Mouse (Mus musculus): ENCODE data around the gene Gng7. TPM values are rescaled to one million over a fixed set of nuclear protein-coding genes. Genes with fewer than 3 reads are reported as not detected.
"Not testable (repeated sequence)": the region's sequence is repeated elsewhere in the genome, so short reads cannot be mapped to it uniquely, and the experiment has no call there.

The Gng7 gene
- total RNA-seq, 2 experiments from 2014 or later, result 0.57 to 0.64 TPM

DNA sequence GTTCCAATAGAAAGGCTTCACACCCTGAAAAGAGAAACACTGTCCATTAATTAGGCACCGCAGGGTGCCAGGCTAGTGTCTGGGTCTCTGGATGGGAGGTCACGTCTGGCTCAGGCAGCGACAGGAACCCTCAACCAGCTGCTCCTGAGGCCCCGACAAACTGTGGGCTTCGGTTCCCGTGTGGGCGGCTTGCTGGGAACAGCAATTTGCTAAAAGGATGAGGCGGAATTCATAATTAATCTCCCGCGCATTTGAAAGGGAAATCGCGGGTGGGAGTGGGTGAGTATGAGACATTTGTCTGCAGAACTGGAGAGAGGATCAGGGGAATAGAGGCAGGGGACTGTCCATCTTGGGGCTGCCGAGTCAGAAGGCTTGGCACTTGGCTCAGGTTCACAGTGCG, 16.7 kb downstream of the Gng7 start:
- intact Hi-C loops (cut with DNase I), result loop anchor here (2.0 to 5.0 kb wide), 2 partner anchors 85 to 181 kb away; no protein-coding TSS in a partner anchor
- DNase-seq, result no peak

DNA sequence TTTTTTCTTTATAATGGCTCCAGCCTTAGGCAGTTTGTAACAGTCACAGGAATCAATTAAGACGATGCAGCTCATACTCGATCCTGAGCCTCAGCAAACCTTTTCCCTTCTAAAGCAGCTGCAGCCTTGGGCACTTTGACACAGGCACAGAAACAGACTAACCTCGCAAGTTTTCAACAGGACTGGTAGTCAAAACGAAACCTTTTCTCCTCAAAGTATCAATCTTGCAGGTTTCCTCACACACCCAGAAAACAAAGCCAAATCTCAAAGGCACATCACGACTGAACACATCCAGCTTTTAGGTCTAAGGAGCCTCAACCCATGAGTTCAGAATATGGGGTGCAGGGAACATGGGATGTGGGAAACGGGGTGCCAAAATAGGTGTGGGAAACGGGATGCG, 17.4 kb downstream of the Gng7 start:
- intact Hi-C loops (cut with DNase I), result loop anchor here (5.0 kb wide), 1 partner anchor 180 kb away; no protein-coding TSS in a partner anchor
- DNase-seq, result no peak

DNA sequence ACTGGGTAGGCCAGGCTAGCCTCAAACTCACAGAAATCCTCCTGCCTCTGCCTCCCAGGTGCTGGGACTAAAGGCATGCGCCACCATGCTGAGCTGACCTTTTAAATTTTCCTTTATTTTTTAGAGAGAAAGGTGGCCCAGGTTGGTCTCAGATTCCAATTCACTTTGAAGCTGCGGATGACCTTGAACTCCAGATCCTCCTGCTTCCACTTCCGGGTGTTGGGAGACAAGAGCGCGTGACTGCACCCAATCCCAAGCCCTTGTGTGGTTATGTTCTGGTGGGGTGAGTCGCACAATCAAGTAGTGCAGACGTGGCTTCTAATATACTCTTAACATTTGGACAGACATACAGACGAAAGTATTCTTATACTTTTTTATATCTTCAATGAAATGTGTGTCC, 18.2 kb downstream of the Gng7 start:
- no peak for DNase-seq
- intact Hi-C loops (cut with DNase I), result loop anchor here (5.0 kb wide), 1 partner anchor 179 kb away; no protein-coding TSS in a partner anchor

DNA sequence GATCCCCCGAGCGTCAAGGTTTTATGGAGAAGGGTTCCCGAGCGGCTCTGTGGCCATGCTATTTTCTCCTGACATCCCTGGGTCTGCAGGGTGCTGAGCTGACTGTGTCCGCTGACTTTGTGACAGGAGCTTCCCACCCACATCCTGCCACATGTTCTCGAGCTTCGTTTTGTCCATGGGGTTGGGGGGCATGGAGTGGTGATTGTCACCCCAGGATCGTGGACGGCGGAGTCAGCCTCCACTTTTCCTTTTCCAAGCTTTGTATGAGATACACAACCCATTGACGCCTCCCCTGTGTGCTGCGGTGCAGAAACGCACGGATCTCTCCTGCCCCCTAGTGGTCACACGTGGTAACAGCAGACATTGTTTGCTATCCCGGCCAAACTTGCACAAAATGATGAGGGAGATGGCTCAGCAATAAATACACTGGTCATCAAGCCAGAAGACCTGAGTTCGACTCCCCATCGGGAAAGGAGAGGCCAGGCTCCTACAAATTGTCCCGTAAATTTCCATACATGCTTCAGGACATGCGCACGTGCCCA, 19.6 kb downstream of the Gng7 start:
- DNase-seq, result peak; percentile 64 to 76
- intact Hi-C loops (cut with DNase I), result loop anchor here (2.0 to 5.0 kb wide), 2 partner anchors 68 to 178 kb away; no protein-coding TSS in a partner anchor

DNA sequence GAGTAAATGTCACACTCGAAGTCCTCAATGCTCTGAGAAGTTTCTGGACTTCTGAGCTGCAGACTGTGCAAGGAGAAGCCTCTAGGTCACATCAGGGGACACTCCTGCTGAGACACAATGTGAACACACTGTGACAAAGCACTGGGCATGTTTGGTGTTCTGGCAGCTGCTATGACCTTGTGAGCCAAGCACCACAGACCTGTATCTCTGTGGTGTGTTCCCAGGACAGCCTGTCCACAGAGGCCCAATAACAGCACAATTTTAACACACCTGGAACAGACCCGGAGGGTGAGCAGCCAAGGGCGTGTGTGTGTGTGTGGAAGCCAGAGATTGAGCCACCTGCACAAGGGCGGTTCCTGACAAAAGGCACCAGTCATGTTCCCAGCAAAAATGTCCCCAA, 20.1 kb downstream of the Gng7 start:
- intact Hi-C loops (cut with DNase I), result loop anchor here (2.0 to 5.0 kb wide), 4 partner anchors 37 to 247 kb away; no protein-coding TSS in a partner anchor
- no peak for DNase-seq

DNA sequence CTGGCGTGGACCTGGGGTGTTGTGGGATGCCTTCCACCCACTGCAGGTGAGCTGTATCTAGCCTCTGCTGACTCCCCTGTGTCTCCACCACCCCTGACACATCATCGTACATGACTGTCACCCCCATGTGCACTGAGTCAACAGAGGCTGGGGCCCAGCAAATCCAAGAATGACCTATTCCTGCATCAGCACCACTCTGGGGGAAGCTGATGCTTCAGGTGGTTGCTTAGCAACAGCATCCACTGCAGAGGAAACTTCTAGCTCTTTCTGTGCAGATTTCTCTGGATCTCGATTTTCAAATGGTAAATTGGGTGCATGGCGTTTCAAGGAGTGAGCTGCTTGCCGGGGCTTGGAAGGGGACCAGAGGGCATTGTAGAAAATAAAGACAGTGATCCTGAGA, 21.5 kb downstream of the Gng7 start:
- no peak for DNase-seq
- intact Hi-C loops (cut with DNase I), result loop anchor here (2.0 to 5.0 kb wide), 3 partner anchors 36 to 246 kb away; no protein-coding TSS in a partner anchor

DNA sequence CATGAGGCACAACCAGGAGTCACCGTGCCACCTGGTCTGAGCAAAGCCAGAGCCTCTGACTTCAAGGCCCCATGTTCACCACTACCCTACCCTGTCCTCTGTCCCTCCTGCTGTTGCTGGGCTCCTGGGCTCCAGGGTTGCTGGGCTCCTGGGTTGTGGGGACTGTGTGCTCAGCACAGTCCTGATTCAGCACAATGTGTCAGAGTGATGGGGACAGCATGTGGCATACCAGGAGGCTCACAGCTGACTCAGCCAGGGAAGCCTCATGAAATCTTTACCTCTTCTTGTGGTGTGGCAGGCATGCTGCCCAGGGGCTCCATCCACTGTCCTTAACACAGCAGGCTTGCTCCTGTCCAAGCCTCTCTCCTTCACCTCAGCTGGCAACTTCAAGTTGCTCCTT, 22.8 kb downstream of the Gng7 start:
- no peak for DNase-seq
- intact Hi-C loops (cut with DNase I), result loop anchor here (2.0 to 5.0 kb wide), 3 partner anchors 35 to 245 kb away; no protein-coding TSS in a partner anchor

DNA sequence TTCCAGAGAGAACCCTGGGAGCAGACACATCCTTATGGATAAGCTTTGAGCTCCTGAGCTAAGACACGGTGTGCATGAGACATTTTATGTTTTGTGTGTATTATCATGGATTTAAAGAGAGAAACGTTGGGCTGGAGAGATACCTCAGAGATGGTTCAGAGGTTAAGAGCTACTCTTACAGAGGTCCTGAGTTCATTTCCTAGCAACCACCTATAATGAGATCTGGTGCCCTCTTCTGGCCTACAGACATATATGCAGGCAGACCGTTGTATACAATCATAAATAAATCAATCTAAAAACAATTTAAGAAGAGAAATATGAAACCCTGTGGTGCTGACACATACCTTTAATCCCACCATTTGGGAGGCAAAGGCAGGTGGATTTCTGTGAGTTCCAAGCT, 23.7 kb downstream of the Gng7 start:
- intact Hi-C loops (cut with DNase I), result loop anchor here (5.0 kb wide), 2 partner anchors 34 to 244 kb away; no protein-coding TSS in a partner anchor

DNA sequence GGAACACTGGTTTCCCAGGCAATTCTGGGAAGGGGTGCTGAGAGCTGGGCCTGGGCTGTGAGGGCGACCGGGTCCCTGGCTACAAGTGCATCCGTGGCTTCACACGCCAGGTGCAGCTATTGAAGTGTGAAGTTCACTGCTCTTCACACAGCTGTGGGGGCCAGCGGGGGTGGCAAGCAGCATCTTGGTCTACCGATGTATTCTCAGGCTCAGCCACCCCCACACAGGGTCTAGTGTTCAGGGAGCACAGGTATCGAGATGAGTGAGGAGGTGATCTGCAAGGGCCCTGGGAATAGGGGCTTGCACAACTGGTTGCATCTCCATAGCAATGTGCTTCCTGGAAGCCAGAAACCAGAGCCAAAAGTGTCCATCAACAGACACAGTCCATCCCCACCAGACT, 24.3 kb downstream of the Gng7 start:
- intact Hi-C loops (cut with DNase I), result loop anchor here (5.0 kb wide), 2 partner anchors 33 to 243 kb away; no protein-coding TSS in a partner anchor
- no peak for DNase-seq

More for the DNA sequence above, 23.7 kb downstream of the Gng7 start:
- DNase-seq, result no peak

DNA sequence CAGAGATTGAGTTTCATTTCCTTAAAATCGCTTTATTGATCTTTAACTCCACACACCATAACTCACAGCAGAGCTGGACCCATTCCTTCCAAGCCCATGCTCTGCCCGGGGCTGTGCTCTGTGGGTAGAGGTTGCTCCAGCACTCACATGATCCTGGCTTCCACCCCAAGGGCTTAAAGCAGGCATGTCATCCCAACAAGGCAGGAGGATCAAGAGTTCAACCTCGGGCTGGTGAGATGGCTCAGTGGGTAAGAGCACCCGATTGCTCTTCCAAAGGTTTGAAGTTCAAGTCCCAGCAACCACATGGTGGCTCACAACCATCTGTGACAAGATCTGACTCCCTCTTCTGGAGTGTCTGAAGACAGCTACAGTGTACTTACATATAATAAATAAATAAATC, 24.9 kb downstream of the Gng7 start:
- intact Hi-C loops (cut with DNase I), result loop anchor here (5.0 kb wide), 3 partner anchors 33 to 243 kb away; partner anchors contain the start of gene Jsrp1
- not testable (repeated sequence) for DNase-seq

DNA sequence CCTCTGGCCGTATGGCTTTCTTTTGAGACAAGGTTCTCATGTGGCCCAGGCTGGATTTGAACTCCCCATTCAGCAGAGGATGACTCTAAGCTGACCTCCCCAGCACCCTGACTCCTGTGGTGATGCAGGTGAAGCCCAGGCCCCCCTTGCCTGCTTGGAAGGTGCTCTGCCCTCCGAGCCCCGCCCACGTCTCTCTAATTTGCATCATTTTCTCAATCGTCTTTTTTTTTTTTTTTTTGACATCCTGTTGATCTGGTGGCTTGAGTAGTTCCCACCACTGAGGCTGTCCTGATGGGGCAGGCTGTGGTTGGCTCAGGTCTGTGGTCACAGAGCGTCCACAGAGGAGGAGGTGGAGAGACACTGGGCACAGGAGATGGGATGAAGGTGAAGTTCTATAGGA, 25.3 kb downstream of the Gng7 start:
- DNase-seq, result no peak
- intact Hi-C loops (cut with DNase I), result loop anchor here (5.0 kb wide), 1 partner anchor 177 kb away; the partner anchor contains the start of gene Jsrp1

DNA sequence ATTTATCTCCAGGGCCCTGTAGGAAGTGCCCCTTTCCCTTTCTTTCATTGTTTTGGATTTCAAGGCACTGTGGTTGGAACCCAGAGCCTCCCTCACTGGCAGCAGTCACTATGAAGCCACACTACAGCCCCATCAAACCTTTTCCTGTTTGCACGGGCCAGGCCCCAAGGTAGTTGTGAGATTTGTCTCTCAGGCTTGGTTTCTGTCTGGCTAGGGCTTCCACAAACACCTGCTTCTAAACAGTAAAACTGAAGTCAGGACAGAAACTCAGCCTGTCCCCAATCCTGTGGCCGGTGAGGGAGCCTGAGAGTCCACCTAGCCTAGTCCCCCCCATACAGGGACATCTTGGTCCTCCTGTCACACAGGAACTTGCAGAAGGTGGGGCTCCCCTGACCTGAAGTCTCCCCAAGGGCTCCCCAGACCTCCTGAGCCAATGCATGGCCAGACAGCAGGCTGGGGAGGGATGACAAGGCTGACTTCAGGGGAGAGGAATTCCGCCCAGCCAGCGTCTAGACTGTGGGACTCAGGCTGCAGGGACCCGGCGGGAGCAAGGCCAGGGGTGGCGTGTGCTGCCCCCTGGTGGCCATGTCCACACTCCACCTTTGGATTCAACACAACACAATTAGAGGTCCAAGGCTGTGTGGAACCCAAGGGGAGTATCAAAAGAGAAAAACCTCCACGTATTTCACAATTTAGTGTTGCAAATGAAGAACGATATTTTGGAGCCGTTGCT, 26.9 kb downstream of the Gng7 start:
- intact Hi-C loops (cut with DNase I), result loop anchor here (1.0 to 5.0 kb wide), 2 partner anchors 59 to 176 kb away; partner anchors contain the start of gene Jsrp1
- peak; percentile 81 to 86 for DNase-seq

DNA sequence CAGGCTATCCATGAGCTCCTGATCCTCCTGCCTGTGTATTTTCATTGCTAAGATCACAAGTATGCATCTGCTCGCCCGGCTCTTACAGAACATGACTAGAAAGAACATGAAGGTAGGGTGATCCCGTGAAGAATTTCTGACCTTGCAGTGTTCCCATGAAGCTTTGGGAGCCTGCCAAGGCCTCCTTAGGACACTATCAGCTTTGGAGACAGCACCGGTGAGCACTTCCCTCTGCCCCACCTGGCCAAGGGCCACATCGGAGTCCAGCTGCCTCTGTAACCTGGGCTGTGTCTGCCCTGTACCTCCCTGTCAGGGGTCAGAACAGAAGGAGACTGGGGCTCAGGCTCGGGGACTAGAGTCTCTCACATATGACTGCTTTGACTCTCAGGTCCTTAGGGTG, 28.0 kb downstream of the Gng7 start:
- peak in 1 of 2 experiments; percentile 45 for DNase-seq
- intact Hi-C loops (cut with DNase I), result loop anchor here (5.0 kb wide), 1 partner anchor 174 kb away; the partner anchor contains the start of gene Jsrp1

DNA sequence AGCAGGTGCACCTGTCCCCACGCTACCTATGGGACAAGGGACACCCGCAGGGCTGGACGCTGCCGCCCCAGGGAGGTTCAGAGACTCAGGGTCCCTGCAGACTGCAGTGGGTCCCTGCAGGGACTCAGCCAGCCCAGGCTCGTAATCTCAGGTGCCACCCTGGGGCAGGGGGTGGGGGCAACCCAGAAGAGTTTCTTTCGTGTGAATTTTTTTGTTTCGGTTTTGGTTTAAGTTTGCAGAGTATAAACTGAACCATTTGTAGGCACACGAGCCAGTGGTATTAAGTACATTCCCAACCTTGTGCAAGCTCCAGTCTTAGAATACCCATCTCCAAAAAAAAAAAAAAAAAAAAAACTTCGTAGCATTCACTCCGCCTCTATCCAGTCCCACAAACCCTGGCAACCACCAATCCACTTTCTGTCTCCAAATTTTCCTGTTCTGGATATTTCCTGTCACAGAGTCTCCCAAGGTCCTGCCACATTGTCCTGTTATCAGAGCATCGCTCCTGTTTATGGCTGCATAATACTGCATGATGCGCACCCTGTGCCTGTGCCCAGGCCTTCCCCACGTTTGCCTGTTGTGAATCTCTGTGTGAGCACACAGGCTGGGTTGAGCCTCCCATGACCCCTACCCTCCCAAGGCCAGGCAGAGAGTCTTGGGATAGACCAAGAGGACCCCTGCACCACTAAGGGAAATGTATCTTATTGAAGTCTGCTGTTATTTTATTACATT, 28.6 kb downstream of the Gng7 start:
- no peak for DNase-seq
- intact Hi-C loops (cut with DNase I), result loop anchor here (5.0 kb wide), 1 partner anchor 174 kb away; the partner anchor contains the start of gene Jsrp1

DNA sequence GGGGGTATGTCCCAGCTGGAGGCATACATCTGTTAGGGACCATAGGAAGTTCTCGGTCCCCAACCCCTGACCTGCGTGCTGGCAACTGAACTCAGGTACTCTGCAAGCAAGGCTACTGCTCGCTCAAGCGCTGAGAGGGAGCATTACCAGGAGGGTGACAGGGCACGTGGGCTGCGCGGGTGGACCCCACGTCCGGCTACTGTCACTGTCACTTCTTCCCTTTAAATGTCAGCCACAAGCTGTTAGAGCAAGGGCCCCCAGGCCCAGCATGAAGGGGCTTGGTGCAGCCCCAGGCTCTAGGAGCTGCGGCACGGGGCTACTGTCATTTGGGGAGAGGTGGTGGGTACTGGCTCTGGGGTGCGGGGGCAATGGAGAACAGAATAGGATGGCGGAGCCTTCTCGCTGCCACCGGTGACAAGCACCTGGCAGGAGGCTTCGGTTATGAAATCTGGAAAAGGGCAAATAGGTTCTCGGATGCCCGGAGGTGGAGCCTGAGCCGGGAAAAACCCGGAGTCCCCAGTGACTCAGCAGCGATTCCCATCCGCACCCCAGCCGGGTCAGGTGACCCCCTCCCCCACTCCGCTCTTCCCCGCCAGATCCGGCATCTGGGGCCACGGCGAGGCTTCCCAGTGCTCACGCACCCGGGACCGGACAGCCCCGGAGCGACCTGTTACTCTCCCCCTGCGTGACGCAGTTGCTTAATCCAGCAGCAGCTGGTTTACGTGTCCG, 29.3 kb downstream of the Gng7 start:
- peak; percentile 51 to 59 for DNase-seq
- intact Hi-C loops (cut with DNase I), result loop anchor here (5.0 kb wide), 1 partner anchor 173 kb away; the partner anchor contains the start of gene Jsrp1

DNA sequence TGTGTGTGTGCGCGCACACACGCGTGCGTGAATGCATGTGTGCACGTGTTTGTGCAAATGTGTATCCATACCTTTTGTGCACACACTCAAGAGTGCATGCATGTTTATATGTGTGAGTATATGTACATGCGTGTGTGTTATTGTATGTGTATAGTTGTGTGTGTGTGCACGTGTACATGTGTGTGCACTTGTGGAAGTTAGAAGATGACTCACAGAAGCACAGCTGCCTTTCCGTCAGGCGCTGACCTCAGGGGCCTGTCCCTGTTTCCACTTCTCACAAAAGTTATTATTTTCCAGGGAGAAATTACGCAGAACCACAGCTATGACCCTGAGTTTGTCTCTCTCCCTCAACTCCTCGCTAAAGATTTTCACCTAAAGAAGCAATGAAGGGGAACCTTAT, 30.5 kb downstream of the Gng7 start:
- intact Hi-C loops (cut with DNase I), result no loop called here
- DNase-seq, result no peak

DNA sequence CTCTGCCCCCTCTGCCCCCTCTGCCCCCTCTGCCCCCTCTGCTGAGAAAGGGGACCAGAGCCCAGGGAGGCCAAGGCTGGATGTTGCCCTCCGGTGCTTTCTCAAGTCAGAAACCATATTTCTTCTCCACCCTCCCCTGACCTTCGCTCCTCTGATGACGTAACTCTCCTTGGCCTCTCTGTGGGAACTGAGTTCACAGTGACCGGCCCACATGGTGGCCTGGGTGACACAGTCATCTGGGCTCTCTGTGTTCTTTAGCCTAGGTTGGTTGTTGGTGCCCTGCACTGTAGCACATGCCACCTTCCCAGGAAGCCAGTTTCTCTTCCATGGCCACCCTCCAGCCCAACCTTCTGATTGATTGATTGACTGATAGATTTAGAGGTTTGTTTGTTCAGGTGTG, 32.4 kb downstream of the Gng7 start:
- intact Hi-C loops (cut with DNase I), result no loop called here
- no peak for DNase-seq

DNA sequence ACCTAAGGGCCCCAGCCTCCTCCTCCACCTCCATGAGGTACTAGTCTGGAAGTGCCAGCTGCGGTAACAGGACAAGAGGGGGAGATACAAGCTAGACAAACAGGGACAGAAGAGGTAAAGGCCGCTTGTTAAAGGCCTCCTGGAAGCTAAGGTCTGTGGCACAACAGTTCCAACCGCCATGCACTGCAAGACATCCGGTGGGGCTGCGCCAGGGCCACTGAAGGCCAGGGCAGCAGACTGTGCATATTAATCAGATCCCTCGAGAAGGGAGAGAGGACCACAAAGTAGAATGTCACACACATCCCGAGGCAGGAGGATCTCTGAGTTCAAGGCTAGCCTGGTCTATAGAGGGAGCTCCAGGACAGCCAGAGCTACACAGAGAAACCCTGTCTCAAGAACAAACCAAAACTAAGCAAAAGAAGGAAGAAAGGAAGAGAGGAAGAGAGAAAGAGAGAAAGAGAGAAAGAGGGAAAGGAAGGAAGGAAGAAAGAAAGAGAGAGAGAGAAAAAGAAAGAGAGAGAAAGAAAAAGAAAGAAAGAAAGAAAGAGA, 33.1 kb downstream of the Gng7 start:
- intact Hi-C loops (cut with DNase I), result no loop called here
- no peak for DNase-seq

DNA sequence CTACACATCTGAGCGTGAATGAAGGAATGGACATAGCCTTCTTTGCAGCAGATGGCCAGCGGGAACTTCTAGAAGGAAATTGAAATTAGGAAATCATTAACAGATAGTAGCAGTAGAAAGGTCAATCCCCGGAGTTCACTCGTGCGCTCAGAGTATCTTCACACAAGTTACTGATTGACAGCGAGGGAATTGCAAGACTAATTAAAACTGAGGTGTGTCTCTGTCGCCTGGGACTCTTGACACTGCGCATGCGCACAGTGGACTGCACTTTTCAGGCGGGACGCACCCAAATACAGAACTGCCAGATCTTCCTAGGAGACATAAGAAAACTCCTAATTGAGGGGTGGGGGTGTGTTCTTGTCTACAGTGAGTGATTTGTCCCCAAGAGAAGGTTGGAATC, 39.3 kb downstream of the Gng7 start:
- intact Hi-C loops (cut with DNase I), result no loop called here
- no peak for DNase-seq

DNA sequence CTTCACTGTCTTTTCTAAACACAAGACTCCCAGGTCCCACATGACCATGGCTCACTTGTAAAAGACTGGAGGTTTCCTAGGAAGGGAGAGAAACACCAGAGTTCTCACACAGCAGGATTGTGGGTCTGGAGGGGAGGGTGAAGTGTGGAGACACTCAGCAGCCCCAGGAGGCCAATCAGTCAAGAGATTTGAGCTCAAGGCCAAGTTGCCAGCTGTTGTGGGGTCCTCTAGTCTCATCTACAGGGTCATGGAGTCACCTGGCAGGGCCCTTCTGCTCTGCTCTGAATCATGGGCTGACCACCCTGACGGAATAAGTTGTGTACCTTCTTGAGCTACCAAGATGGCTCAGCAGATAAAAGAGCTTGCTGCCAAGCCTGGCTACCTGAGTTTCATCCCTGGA, 41.0 kb downstream of the Gng7 start:
- DNase-seq, result no peak
- intact Hi-C loops (cut with DNase I), result no loop called here

Measured in gastrocnemius, postnatal 36 days (tissue).